Mouse (Mus musculus): ENCODE measurements around the gene Olfr1022. TPM values are rescaled to one million over a fixed set of nuclear protein-coding genes. Genes with fewer than 3 reads are reported as not detected.

The Olfr1022 gene
- polyA plus RNA-seq (2012; ENCODE audit: insufficient read depth, insufficient read length, missing spikeins) = not detected in 2 replicates

DNA sequence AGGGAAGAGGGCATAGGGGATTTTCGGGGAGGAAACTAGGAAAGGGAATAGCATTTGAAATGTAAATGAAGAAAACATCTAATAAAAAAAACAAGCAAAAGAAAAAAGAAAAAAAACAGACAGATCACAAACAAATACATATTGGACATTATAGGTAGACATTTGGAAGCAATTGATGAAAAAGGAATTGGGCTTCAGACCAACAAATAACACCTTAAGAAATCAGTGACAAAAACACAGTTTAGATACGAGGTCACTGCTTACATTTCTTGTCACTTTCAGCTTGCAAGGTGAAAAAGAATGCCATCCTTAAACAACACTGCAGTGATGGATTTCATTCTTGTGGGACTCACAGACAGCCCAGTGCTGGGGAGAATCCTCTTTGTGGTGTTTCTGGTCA lies at the start of gene Olfr1022:
Gene Olfr1022, plus strand, starts transcription at position 301 of the 400 bp plus-strand sequence.
- no peak within 1 kb of the TSS for H3K27ac ChIP-seq (ENCODE audit: insufficient read depth, low read depth, low read length)
- no peaks in the 10 kb centered on the region for H3K4me1 ChIP-seq (ENCODE audit: control insufficient read depth, insufficient read depth, low read length)
- no peak for TF ChIP-seq POLR2A (IDR thresholded peaks at IDR 0.05; ENCODE audit: borderline replicate concordance, low read depth, low read length)
- no peak for TF ChIP-seq CTCF (IDR thresholded peaks at IDR 0.05; ENCODE audit: low read depth, low read length)
- H3K4me3 ChIP-seq (ENCODE audit: insufficient read depth, low read length) = no peak within 1 kb of the TSS

GRCm38 (mm10) chr2:85845383-85845782 lies 23.0 kb upstream of the Olfr1022 start, which contains the start of gene Olfr1019:
Gene Olfr1019, minus strand, starts transcription at chr2:85845483.
- TF ChIP-seq CTCF (IDR thresholded peaks at IDR 0.05; ENCODE audit: low read depth, low read length) (no peak), POLR2A (IDR thresholded peaks at IDR 0.05; ENCODE audit: borderline replicate concordance, low read depth, low read length) (no peak)
- no peak within 1 kb of the TSS for H3K27ac ChIP-seq (ENCODE audit: insufficient read depth, low read depth, low read length)
- no peak within 1 kb of the TSS for H3K4me3 ChIP-seq (ENCODE audit: insufficient read depth, low read length)
- H3K4me1 ChIP-seq (ENCODE audit: control insufficient read depth, insufficient read depth, low read length) = no peaks in the 10 kb centered on the region

DNA sequence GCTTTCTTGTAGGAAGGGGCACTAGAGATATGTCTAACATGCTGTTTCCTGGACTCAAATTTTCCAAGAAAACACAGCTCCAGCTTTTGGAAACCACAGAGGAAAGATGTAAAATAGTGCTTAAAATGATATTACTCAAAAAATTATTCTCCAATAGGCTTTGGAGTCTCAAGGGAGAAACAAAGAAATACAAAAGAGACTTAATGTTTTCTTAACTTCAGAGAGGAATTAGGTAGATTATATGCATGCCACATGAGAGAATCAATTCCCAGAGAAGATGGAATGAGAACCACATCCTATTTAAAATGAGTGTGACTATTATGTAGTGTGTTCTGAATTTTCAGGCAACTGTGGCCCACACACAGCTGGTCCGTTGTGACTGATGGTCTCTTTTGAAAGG lies 21.7 kb upstream of the Olfr1022 start, which contains the start of gene Olfr1020:
Gene Olfr1020, plus strand, starts transcription at position 301 of the 400 bp plus-strand sequence.
- Histone ChIP-seq H3K4me3 (ENCODE audit: insufficient read depth, low read length) (no peak within 1 kb of the TSS), H3K4me1 (ENCODE audit: control insufficient read depth, insufficient read depth, low read length) (no peaks in the 10 kb centered on the region), H3K27ac (ENCODE audit: insufficient read depth, low read depth, low read length) (no peak within 1 kb of the TSS)
- TF ChIP-seq CTCF (IDR thresholded peaks at IDR 0.05; ENCODE audit: low read depth, low read length) = no peak

GRCm38 (mm10) chr2:85885340-85885739 lies 16.9 kb downstream of the Olfr1022 start, which contains the start of gene Olfr1023:
Gene Olfr1023, plus strand, starts transcription at chr2:85885640.
- no peak within 1 kb of the TSS for H3K27ac ChIP-seq (ENCODE audit: insufficient read depth, low read depth, low read length)
- H3K4me1 ChIP-seq (ENCODE audit: control insufficient read depth, insufficient read depth, low read length) = no peaks in the 10 kb centered on the region
- no peak for TF ChIP-seq POLR2A (IDR thresholded peaks at IDR 0.05; ENCODE audit: borderline replicate concordance, low read depth, low read length)
- no peak for TF ChIP-seq CTCF (IDR thresholded peaks at IDR 0.05; ENCODE audit: low read depth, low read length)
- H3K4me3 ChIP-seq (ENCODE audit: insufficient read depth, low read length) = no peak within 1 kb of the TSS

GRCm38 (mm10) chr2:85904952-85905351 lies 36.6 kb downstream of the Olfr1022 start, which contains the start of gene Olfr1024:
Gene Olfr1024, minus strand, starts transcription at chr2:85905052.
- no peaks in the 10 kb centered on the region for H3K4me1 ChIP-seq (ENCODE audit: control insufficient read depth, insufficient read depth, low read length)
- TF ChIP-seq POLR2A (IDR thresholded peaks at IDR 0.05; ENCODE audit: borderline replicate concordance, low read depth, low read length) = no peak
- H3K4me3 ChIP-seq (ENCODE audit: insufficient read depth, low read length) = no peak within 1 kb of the TSS
- no peak within 1 kb of the TSS for H3K27ac ChIP-seq (ENCODE audit: insufficient read depth, low read depth, low read length)

DNA sequence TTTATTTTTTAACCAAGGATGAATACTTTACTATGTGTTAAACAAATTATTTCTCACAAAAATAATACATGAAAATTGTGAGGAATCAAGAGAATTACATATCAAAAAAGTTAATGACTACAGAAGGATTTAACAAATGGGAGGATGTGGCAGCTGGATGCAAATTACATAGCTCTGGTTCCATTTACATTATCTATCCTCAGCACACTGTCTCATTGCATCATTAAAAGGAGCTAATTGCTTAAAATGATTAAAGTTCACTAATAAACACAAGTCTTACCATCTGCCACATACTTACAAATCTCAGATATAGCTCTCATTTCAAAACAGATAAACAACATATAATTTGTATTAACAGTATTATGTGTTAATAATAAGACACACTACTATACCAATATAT lies 44.8 kb downstream of the Olfr1022 start:
- no peak for TF ChIP-seq CTCF (IDR thresholded peaks at IDR 0.05; ENCODE audit: low read depth, low read length)
- TF ChIP-seq POLR2A (IDR thresholded peaks at IDR 0.05; ENCODE audit: borderline replicate concordance, low read depth, low read length) = no peak
- Histone ChIP-seq H3K27ac (ENCODE audit: insufficient read depth, low read depth, low read length) (no peak overlapping the region), H3K4me3 (ENCODE audit: insufficient read depth, low read length) (no peak overlapping the region), H3K4me1 (ENCODE audit: control insufficient read depth, insufficient read depth, low read length) (no peaks in the 10 kb centered on the region)

- no peak for TF ChIP-seq CTCF (IDR thresholded peaks at IDR 0.05; ENCODE audit: low read depth, low read length)
- no peak for TF ChIP-seq POLR2A (IDR thresholded peaks at IDR 0.05; ENCODE audit: borderline replicate concordance, low read depth, low read length)
- no peaks in the 10 kb centered on the region for H3K4me1 ChIP-seq (ENCODE audit: control insufficient read depth, insufficient read depth, low read length)
- H3K27ac ChIP-seq (ENCODE audit: insufficient read depth, low read depth, low read length) = no peak within 1 kb of the TSS
- no peak within 1 kb of the TSS for H3K4me3 ChIP-seq (ENCODE audit: insufficient read depth, low read length)
These were observed 46.5 kb downstream of the Olfr1022 start, which contains the start of gene Olfr1025-ps1 for GRCm38 (mm10) chr2:85914893-85915292. Gene Olfr1025-ps1, plus strand, starts transcription at chr2:85915193.

Other genes starting within 250 kb of the Olfr1022 start
- gene Olfr1002, start 217.9 kb upstream of the Olfr1022 start, polyA plus RNA-seq (2012; ENCODE audit: insufficient read depth, insufficient read length, missing spikeins) = not detected in 2 replicates
- not detected in 2 replicates for gene Olfr154, start 204.1 kb upstream of the Olfr1022 start, polyA plus RNA-seq (2012; ENCODE audit: insufficient read depth, insufficient read length, missing spikeins)
- gene Olfr1006, start 189.8 kb upstream of the Olfr1022 start, polyA plus RNA-seq (2012; ENCODE audit: insufficient read depth, insufficient read length, missing spikeins) = not detected in 2 replicates
- gene Olfr1008, start 179.2 kb upstream of the Olfr1022 start, polyA plus RNA-seq (2012; ENCODE audit: insufficient read depth, insufficient read length, missing spikeins) = not detected in 2 replicates
- not detected in 2 replicates for gene Olfr1009, start 153.2 kb upstream of the Olfr1022 start, polyA plus RNA-seq (2012; ENCODE audit: insufficient read depth, insufficient read length, missing spikeins)
- gene Olfr1012, start 105.8 kb upstream of the Olfr1022 start, polyA plus RNA-seq (2012; ENCODE audit: insufficient read depth, insufficient read length, missing spikeins) = not detected in 2 replicates
- not detected in 2 replicates for gene Olfr1013, start 101.5 kb upstream of the Olfr1022 start, polyA plus RNA-seq (2012; ENCODE audit: insufficient read depth, insufficient read length, missing spikeins)
- not detected in 2 replicates for gene Olfr1014, start 95.9 kb upstream of the Olfr1022 start, polyA plus RNA-seq (2012; ENCODE audit: insufficient read depth, insufficient read length, missing spikeins)
- gene Olfr1015, start 86.6 kb upstream of the Olfr1022 start, polyA plus RNA-seq (2012; ENCODE audit: insufficient read depth, insufficient read length, missing spikeins) = not detected in 2 replicates
- gene Olfr1016, start 66.0 kb upstream of the Olfr1022 start, polyA plus RNA-seq (2012; ENCODE audit: insufficient read depth, insufficient read length, missing spikeins) = not detected in 2 replicates
- not detected in 2 replicates for gene Olfr1018, start 50.1 kb upstream of the Olfr1022 start, polyA plus RNA-seq (2012; ENCODE audit: insufficient read depth, insufficient read length, missing spikeins)
- gene Olfr1019, start 23.1 kb upstream of the Olfr1022 start, polyA plus RNA-seq (2012; ENCODE audit: insufficient read depth, insufficient read length, missing spikeins) = not detected in 2 replicates
- not detected in 2 replicates for gene Olfr1020, start 21.6 kb upstream of the Olfr1022 start, polyA plus RNA-seq (2012; ENCODE audit: insufficient read depth, insufficient read length, missing spikeins)
- not detected in 2 replicates for gene Olfr1023, start 17.0 kb downstream of the Olfr1022 start, polyA plus RNA-seq (2012; ENCODE audit: insufficient read depth, insufficient read length, missing spikeins)
- not detected in 2 replicates for gene Olfr1024, start 36.5 kb downstream of the Olfr1022 start, polyA plus RNA-seq (2012; ENCODE audit: insufficient read depth, insufficient read length, missing spikeins)
- gene Olfr1025-ps1, start 46.6 kb downstream of the Olfr1022 start, polyA plus RNA-seq (2012; ENCODE audit: insufficient read depth, insufficient read length, missing spikeins) = not detected in 2 replicates
- not detected in 2 replicates for gene Olfr1026, start 53.0 kb downstream of the Olfr1022 start, polyA plus RNA-seq (2012; ENCODE audit: insufficient read depth, insufficient read length, missing spikeins)
- not detected in 2 replicates for gene Olfr1028, start 81.8 kb downstream of the Olfr1022 start, polyA plus RNA-seq (2012; ENCODE audit: insufficient read depth, insufficient read length, missing spikeins)
- not detected in 2 replicates for gene Olfr1029, start 105.3 kb downstream of the Olfr1022 start, polyA plus RNA-seq (2012; ENCODE audit: insufficient read depth, insufficient read length, missing spikeins)
- 0.24 TPM in 1 of 2 replicates, not detected in the other for gene Olfr1030, start 110.7 kb downstream of the Olfr1022 start, polyA plus RNA-seq (2012; ENCODE audit: insufficient read depth, insufficient read length, missing spikeins)
- gene Olfr1031, start 121.7 kb downstream of the Olfr1022 start, polyA plus RNA-seq (2012; ENCODE audit: insufficient read depth, insufficient read length, missing spikeins) = not detected in 2 replicates
- not detected in 2 replicates for gene Olfr1032, start 136.9 kb downstream of the Olfr1022 start, polyA plus RNA-seq (2012; ENCODE audit: insufficient read depth, insufficient read length, missing spikeins)
- not detected in 2 replicates for gene Olfr1033, start 152.0 kb downstream of the Olfr1022 start, polyA plus RNA-seq (2012; ENCODE audit: insufficient read depth, insufficient read length, missing spikeins)
- not detected in 2 replicates for gene Olfr1034, start 177.3 kb downstream of the Olfr1022 start, polyA plus RNA-seq (2012; ENCODE audit: insufficient read depth, insufficient read length, missing spikeins)
- gene Olfr1036, start 205.4 kb downstream of the Olfr1022 start, polyA plus RNA-seq (2012; ENCODE audit: insufficient read depth, insufficient read length, missing spikeins) = not detected in 2 replicates
- gene Olfr1037, start 218.8 kb downstream of the Olfr1022 start, polyA plus RNA-seq (2012; ENCODE audit: insufficient read depth, insufficient read length, missing spikeins) = not detected in 2 replicates